Mouse (Mus musculus): Measurements from ENCODE around the gene Rsbn1. TPM values are rescaled to one million over a fixed set of nuclear protein-coding genes. Genes with fewer than 3 reads are reported as not detected.

Gene Rsbn1
- polyA plus RNA-seq, 1 experiment, result 22.2 TPM

DNA sequence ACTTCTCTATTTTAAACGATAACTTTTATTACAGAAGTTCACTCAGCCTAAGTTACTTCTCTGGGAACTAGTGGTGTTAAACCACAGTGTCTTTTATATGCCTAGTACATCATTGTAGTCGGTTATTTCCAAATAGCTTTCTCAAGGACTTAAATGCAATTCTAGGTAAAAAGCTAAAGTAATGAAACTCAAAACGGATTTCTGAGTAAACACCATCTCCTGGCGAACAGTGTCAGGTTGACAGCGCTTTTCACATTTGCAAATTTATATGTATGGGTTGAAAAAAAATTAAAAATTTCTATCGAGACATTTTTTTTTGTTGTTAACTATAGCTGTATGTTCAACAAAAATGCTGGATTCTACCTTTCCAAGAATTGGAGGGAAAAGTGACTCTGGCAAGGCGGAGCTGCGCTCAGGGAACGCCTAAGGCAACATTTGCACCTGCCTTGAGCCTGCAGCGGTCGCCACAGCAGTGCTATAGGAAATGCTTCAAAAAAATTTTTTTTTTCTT is 414 bp upstream of the Rsbn1 start:
- TF ChIP-seq EP300 (IDR thresholded peaks at IDR 0.05; ENCODE audit: insufficient read depth, low read depth, low read length), result no peak
- no peak for TF ChIP-seq CTCF (IDR thresholded peaks at IDR 0.05; ENCODE audit: low read depth, low read length)
- TF ChIP-seq POLR2A (IDR thresholded peaks at IDR 0.05; ENCODE audit: insufficient read depth, low read length), result no peak
- H3K9me3 ChIP-seq (replicated peaks; ENCODE audit: control insufficient read depth, insufficient read depth, low read length, poor library complexity, severe bottlenecking), result no peaks in the 10 kb centered on the region
- peak overlapping the region; percentile 54 for H3K9ac ChIP-seq (ENCODE audit: low read depth, poor library complexity, severe bottlenecking)
- H3K4me3 ChIP-seq (ENCODE audit: low read depth, low read length), result peak overlapping the region; percentile 78
- H3K27me3 ChIP-seq (ENCODE audit: control insufficient read depth, insufficient read depth, low read length, poor library complexity, severe bottlenecking), result no peaks in the 10 kb centered on the region
- H3K4me1 ChIP-seq (ENCODE audit: control insufficient read depth, insufficient read depth, low read length), result peaks cover 3% of the 10 kb centered on the region
- H3K36me3 ChIP-seq (ENCODE audit: control insufficient read depth, insufficient read depth, low read length, poor library complexity, severe bottlenecking), result no peaks in the 10 kb centered on the region
- peak overlapping the region; percentile 63 for H3K27ac ChIP-seq (ENCODE audit: insufficient read depth, low read length)

- peak overlapping the region; percentile 95 for H3K9ac ChIP-seq (ENCODE audit: low read depth, poor library complexity, severe bottlenecking)
Measured at GRCm38 (mm10) chr3:103914732-103915508, 1.0 kb downstream of the Rsbn1 start.

GRCm38 (mm10) chr3:103915509-103915896 is 1.6 kb downstream of the Rsbn1 start:
- no peaks in the 10 kb centered on the region for H3K27me3 ChIP-seq (ENCODE audit: control insufficient read depth, insufficient read depth, low read length, poor library complexity, severe bottlenecking)
- TF ChIP-seq POLR2A (IDR thresholded peaks at IDR 0.05; ENCODE audit: insufficient read depth, low read length) (no peak), CTCF (IDR thresholded peaks at IDR 0.05; ENCODE audit: low read depth, low read length) (no peak), EP300 (IDR thresholded peaks at IDR 0.05; ENCODE audit: insufficient read depth, low read depth, low read length) (no peak)
- H3K27ac ChIP-seq (ENCODE audit: insufficient read depth, low read length), result no peak overlapping the region
- H3K9ac ChIP-seq (ENCODE audit: low read depth, poor library complexity, severe bottlenecking), result peak overlapping the region; percentile 95
- H3K9me3 ChIP-seq (replicated peaks; ENCODE audit: control insufficient read depth, insufficient read depth, low read length, poor library complexity, severe bottlenecking), result no peaks in the 10 kb centered on the region
- peaks cover 3% of the 10 kb centered on the region for H3K4me1 ChIP-seq (ENCODE audit: control insufficient read depth, insufficient read depth, low read length)
- peaks cover 3% of the 10 kb centered on the region for H3K36me3 ChIP-seq (ENCODE audit: control insufficient read depth, insufficient read depth, low read length, poor library complexity, severe bottlenecking)
- peak overlapping the region; percentile 100 for H3K4me3 ChIP-seq (ENCODE audit: low read depth, low read length)

More at GRCm38 (mm10) chr3:103914732-103915508, 1.0 kb downstream of the Rsbn1 start:
- Histone ChIP-seq H3K4me1 (ENCODE audit: control insufficient read depth, insufficient read depth, low read length) (peaks cover 3% of the 10 kb centered on the region), H3K27ac (ENCODE audit: insufficient read depth, low read length) (0 out of 2 replicates have a peak overlapping the region, but pooled peaks have one; percentile 26), H3K27me3 (ENCODE audit: control insufficient read depth, insufficient read depth, low read length, poor library complexity, severe bottlenecking) (no peaks in the 10 kb centered on the region), H3K9me3 (replicated peaks; ENCODE audit: control insufficient read depth, insufficient read depth, low read length, poor library complexity, severe bottlenecking) (no peaks in the 10 kb centered on the region), H3K4me3 (ENCODE audit: low read depth, low read length) (peak overlapping the region; percentile 100), H3K36me3 (ENCODE audit: control insufficient read depth, insufficient read depth, low read length, poor library complexity, severe bottlenecking) (peaks cover 3% of the 10 kb centered on the region; the same call in 1 of the 2 replicates)
- TF ChIP-seq CTCF (IDR thresholded peaks at IDR 0.05; ENCODE audit: low read depth, low read length), result no peak
- no peak for TF ChIP-seq POLR2A (IDR thresholded peaks at IDR 0.05; ENCODE audit: insufficient read depth, low read length)
- no peak for TF ChIP-seq EP300 (IDR thresholded peaks at IDR 0.05; ENCODE audit: insufficient read depth, low read depth, low read length)

- H3K9ac ChIP-seq (ENCODE audit: low read depth, poor library complexity, severe bottlenecking), result no peak overlapping the region
- H3K27me3 ChIP-seq (ENCODE audit: control insufficient read depth, insufficient read depth, low read length, poor library complexity, severe bottlenecking), result no peaks in the 10 kb centered on the region
- no peaks in the 10 kb centered on the region for H3K9me3 ChIP-seq (replicated peaks; ENCODE audit: control insufficient read depth, insufficient read depth, low read length, poor library complexity, severe bottlenecking)
- H3K4me3 ChIP-seq (ENCODE audit: low read depth, low read length), result no peak overlapping the region; the same call in 1 of the 2 replicates
- TF ChIP-seq POLR2A (IDR thresholded peaks at IDR 0.05; ENCODE audit: insufficient read depth, low read length) (no peak), CTCF (IDR thresholded peaks at IDR 0.05; ENCODE audit: low read depth, low read length) (no peak), EP300 (IDR thresholded peaks at IDR 0.05; ENCODE audit: insufficient read depth, low read depth, low read length) (no peak)
- H3K4me1 ChIP-seq (ENCODE audit: control insufficient read depth, insufficient read depth, low read length), result peaks cover 3% of the 10 kb centered on the region
- H3K27ac ChIP-seq (ENCODE audit: insufficient read depth, low read length), result no peak overlapping the region
- peaks cover 5% of the 10 kb centered on the region for H3K36me3 ChIP-seq (ENCODE audit: control insufficient read depth, insufficient read depth, low read length, poor library complexity, severe bottlenecking)
Measured at GRCm38 (mm10) chr3:103916205-103916838, 2.4 kb downstream of the Rsbn1 start.

DNA sequence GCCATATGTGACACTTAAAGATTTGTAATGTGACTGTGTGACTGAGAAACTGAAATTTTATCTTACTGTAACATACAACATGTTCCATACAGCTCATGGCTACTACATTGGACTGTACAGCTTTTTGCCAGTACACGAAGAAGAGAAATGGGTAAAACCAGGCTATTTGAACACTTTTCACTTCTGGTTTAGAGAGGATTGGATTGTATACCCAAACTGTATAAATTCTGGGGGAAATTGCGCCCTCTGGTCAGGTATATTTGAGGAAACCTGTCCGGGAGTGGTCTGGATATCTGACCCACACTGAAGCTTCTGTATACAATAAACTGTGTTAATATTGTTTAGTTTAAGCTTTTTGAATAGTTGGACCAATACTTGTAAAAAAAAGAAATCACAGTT is 2.9 kb downstream of the Rsbn1 start:
- TF ChIP-seq EP300 (IDR thresholded peaks at IDR 0.05; ENCODE audit: insufficient read depth, low read depth, low read length), result no peak
- TF ChIP-seq CTCF (IDR thresholded peaks at IDR 0.05; ENCODE audit: low read depth, low read length), result no peak
- no peak for TF ChIP-seq POLR2A (IDR thresholded peaks at IDR 0.05; ENCODE audit: insufficient read depth, low read length)
- H3K36me3 ChIP-seq (ENCODE audit: control insufficient read depth, insufficient read depth, low read length, poor library complexity, severe bottlenecking), result peaks cover 5% of the 10 kb centered on the region
- H3K4me1 ChIP-seq (ENCODE audit: control insufficient read depth, insufficient read depth, low read length), result peaks cover 3% of the 10 kb centered on the region
- no peaks in the 10 kb centered on the region for H3K27me3 ChIP-seq (ENCODE audit: control insufficient read depth, insufficient read depth, low read length, poor library complexity, severe bottlenecking)
- no peak overlapping the region for H3K9ac ChIP-seq (ENCODE audit: low read depth, poor library complexity, severe bottlenecking)
- H3K27ac ChIP-seq (ENCODE audit: insufficient read depth, low read length), result no peak overlapping the region
- H3K4me3 ChIP-seq (ENCODE audit: low read depth, low read length), result no peak overlapping the region
- H3K9me3 ChIP-seq (replicated peaks; ENCODE audit: control insufficient read depth, insufficient read depth, low read length, poor library complexity, severe bottlenecking), result no peaks in the 10 kb centered on the region

Measured in ES-Bruce4 (cell line).